Mouse (Mus musculus) olfactory bulb, adult 2 months (tissue): ENCODE measurements at regions not wholly inside any gene's neighbourhood (a gene's known extent, or its start where the extent isn't known, plus 50 kb on each side); places are given as distances from the start of the nearest gene placed in this dataset.

Experiments
- CTCF ChIP-seq: fragments of 200-500 bp; IDR thresholded peaks from 2 replicates; pipeline ENCODE4 v1.5.1; 2012; ENCODE audit warnings: low read depth, mild to moderate bottlenecking, low read length, moderate library complexity; ENCODE audit not compliant: insufficient read depth
- POLR2A ChIP-seq: fragments of 200-500 bp; IDR thresholded peaks from 2 replicates; pipeline ENCODE4 v1.6.1; 2012; ENCODE audit warnings: mild to moderate bottlenecking, low read depth, low read length, moderate library complexity; ENCODE audit not compliant: insufficient read depth

DNA sequence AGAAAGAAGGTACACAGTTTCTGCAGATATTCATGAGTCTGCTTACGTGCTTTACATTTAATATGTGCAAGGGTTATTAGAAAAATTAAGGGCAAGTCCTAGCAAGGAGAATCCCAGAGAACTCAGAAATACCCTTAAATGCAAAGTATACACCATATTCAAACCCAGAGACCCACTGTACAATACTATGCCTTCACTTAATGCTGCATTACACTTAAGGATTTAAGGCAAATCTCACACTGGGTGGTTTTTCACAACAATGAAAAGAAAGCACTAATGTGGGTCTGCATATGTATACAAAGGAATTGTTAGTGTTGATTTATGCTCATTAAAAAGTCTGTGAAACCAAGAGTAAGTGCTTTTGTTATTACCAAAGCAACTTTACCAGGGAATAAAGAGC, 419.4 kb downstream of the Rapgef2 start:
- TF ChIP-seq CTCF (no peak), POLR2A (no peak)
